8 mouse cellular contexts compared by ENCODE assay signal in the genomic region with DNA sequence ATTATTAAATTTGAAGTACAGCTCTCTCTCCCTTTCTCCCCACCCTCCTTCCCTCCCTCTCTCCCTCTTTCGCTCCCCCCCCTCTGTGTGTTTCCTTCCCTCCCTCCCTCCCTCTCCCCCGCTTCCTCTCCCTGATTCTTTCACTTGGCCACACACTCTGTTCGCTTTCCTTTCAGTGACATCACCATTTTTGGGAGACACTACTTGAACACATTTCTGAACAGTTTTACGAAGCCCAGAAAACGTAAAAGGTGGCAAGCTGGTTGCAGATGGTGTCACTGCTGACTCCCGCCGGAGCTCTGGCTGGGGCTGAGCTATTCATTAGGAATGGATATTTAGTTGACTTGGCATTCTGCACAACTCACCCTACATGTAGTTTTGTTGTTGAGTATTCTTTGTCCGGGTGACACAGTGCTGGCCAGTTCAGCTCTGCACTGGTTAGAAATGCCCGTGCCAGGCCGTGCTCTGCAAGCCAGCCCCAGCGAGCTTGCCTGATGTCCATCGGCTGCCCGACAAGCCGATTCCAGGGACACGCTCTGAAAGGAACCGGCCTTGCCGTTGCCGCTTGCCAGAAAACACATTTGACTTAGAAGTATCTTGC. TPM values are rescaled to one million over a fixed set of nuclear protein-coding genes. Genes with fewer than 3 reads are reported as not detected.
DNase-seq lines count a peak whose midpoint lies in the region; ATAC-seq and TF ChIP-seq lines count a peak whose summit lies in the region.

No protein-coding gene starts in this region.

- H3K4me3 ChIP-seq in heart, embryonic 11.5 days (ENCODE audit: low read depth, low read length), result no peak overlapping the region
- H3K4me3 ChIP-seq in embryonic facial prominence, embryonic 14.5 days (ENCODE audit: low read depth, low read length), result no peak overlapping the region
- no peak overlapping the region for H3K4me3 ChIP-seq in lung, embryonic 14.5 days (ENCODE audit: low read depth, low read length)
- H3K4me3 ChIP-seq in small intestine, adult 2 months (ENCODE audit: low read depth, low read length), result peak overlapping the region; percentile 8; the same call in 1 of the 2 replicates

- peak; percentile 54 to 64 for DNase-seq in heart, adult 18-20 months
- DNase-seq in adrenal gland, adult 2 months, result peak; percentile 76
- peak; percentile 47 for DNase-seq in embryonic facial prominence, embryonic 14.5 days (ENCODE audit: low spot score)
- peak; percentile 51 to 52 for DNase-seq in heart, postnatal 36 days
- peak; percentile 48 for DNase-seq in lung, embryonic 14.5 days
- no peak for DNase-seq in urinary bladder, adult 18-20 months (ENCODE audit: low spot score in 2 of 2)

- intact Hi-C loops in heart, postnatal 36 days (cut with DNase I), result loop anchor here (1.0 to 5.0 kb wide), 6 partner anchors 58 to 354 kb away; no protein-coding TSS in a partner anchor

- no peaks in the 10 kb centered on the region for H3K4me1 ChIP-seq in heart, embryonic 11.5 days (ENCODE audit: control insufficient read depth, insufficient read depth, low read length)
- peaks cover 7% of the 10 kb centered on the region for H3K4me1 ChIP-seq in embryonic facial prominence, embryonic 14.5 days (ENCODE audit: control insufficient read depth, insufficient read depth, low read length)
- no peaks in the 10 kb centered on the region for H3K4me1 ChIP-seq in lung, embryonic 14.5 days (ENCODE audit: insufficient read depth)
- no peaks in the 10 kb centered on the region for H3K4me1 ChIP-seq in small intestine, adult 2 months (ENCODE audit: control insufficient read depth, insufficient read depth, insufficient read length, low read length)

- no peak overlapping the region for H3K27ac ChIP-seq in heart, embryonic 11.5 days (ENCODE audit: low read depth, low read length)
- peak overlapping the region; percentile 44 for H3K27ac ChIP-seq in embryonic facial prominence, embryonic 14.5 days (replicated peaks; ENCODE audit: low read depth, low read length)
- H3K27ac ChIP-seq in lung, embryonic 14.5 days (ENCODE audit: low read depth), result no peak overlapping the region; the same call in 1 of the 2 replicates
- no peak overlapping the region for H3K27ac ChIP-seq in small intestine, adult 2 months (ENCODE audit: insufficient read depth, low read depth, low read length)

- no peak overlapping the region for H3K9ac ChIP-seq in heart, embryonic 11.5 days (ENCODE audit: low read depth, low read length)
- 0 out of 2 replicates have a peak overlapping the region, but pooled peaks have one; percentile 14 for H3K9ac ChIP-seq in embryonic facial prominence, embryonic 14.5 days (ENCODE audit: low read depth, low read length)
- H3K9ac ChIP-seq in lung, embryonic 14.5 days, result no peak overlapping the region

- no peak for TF ChIP-seq POLR2A in small intestine, adult 2 months (IDR thresholded peaks at IDR 0.05; ENCODE audit: low read depth, low read length)

- H3K4me2 ChIP-seq in heart, embryonic 11.5 days, result no peak overlapping the region
- H3K4me2 ChIP-seq in embryonic facial prominence, embryonic 14.5 days (ENCODE audit: low read depth, low read length), result peak overlapping the region; percentile 16
- H3K4me2 ChIP-seq in lung, embryonic 14.5 days, result no peak overlapping the region

- WGBS in heart, embryonic 11.5 days (ENCODE audit: insufficient replicate concordance), result 69% methylated on average over 18 of the region's 18 CpGs
- 58% methylated on average over 18 of the region's 18 CpGs for WGBS in embryonic facial prominence, embryonic 14.5 days
- 55% methylated on average over 18 of the region's 18 CpGs for WGBS in lung, embryonic 14.5 days
- 68% methylated on average over 18 of the region's 18 CpGs for WGBS in small intestine, adult 2 months

- TF ChIP-seq CTCF in lung, embryonic 14.5 days (IDR thresholded peaks at IDR 0.05; ENCODE audit: low read depth), result no peak
- no peak for TF ChIP-seq CTCF in small intestine, adult 2 months (IDR thresholded peaks at IDR 0.05; ENCODE audit: extremely low read depth, insufficient read length, insufficient replicate concordance, low read depth, low read length)

- H3K27me3 ChIP-seq in heart, embryonic 11.5 days (ENCODE audit: control insufficient read depth, insufficient read depth, low read length), result no peaks in the 10 kb centered on the region
- no peaks in the 10 kb centered on the region for H3K27me3 ChIP-seq in embryonic facial prominence, embryonic 14.5 days (replicated peaks; ENCODE audit: control insufficient read depth, insufficient read depth, low read length)
- H3K27me3 ChIP-seq in lung, embryonic 14.5 days (ENCODE audit: insufficient read depth, low read length), result no peaks in the 10 kb centered on the region
- H3K27me3 ChIP-seq in small intestine, adult 2 months (ENCODE audit: control insufficient read depth, insufficient read depth, low read length), result no peaks in the 10 kb centered on the region

- ATAC-seq in heart, embryonic 11.5 days (replicated peaks; ENCODE audit: insufficient number of reproducible peaks, low FRiP score, low TSS enrichment), result no peak
- ATAC-seq in embryonic facial prominence, embryonic 14.5 days (ENCODE audit: low read depth), result no peak
- ATAC-seq in lung, embryonic 14.5 days (ENCODE audit: insufficient read depth), result 0 out of 2 replicates have a peak, but pooled peaks have one; percentile 20

- H3K9me3 ChIP-seq in heart, embryonic 11.5 days (replicated peaks; ENCODE audit: control insufficient read depth, low read length), result no peaks in the 10 kb centered on the region
- H3K9me3 ChIP-seq in embryonic facial prominence, embryonic 14.5 days (ENCODE audit: control insufficient read depth, low read length), result no peaks in the 10 kb centered on the region
- H3K9me3 ChIP-seq in lung, embryonic 14.5 days (ENCODE audit: low read depth, low read length), result no peaks in the 10 kb centered on the region

- H3K36me3 ChIP-seq in heart, embryonic 11.5 days (ENCODE audit: control insufficient read depth, insufficient read depth, low read length), result no peaks in the 10 kb centered on the region
- H3K36me3 ChIP-seq in embryonic facial prominence, embryonic 14.5 days (ENCODE audit: control insufficient read depth, insufficient read depth, low read length), result no peaks in the 10 kb centered on the region
- no peaks in the 10 kb centered on the region for H3K36me3 ChIP-seq in lung, embryonic 14.5 days (ENCODE audit: insufficient read depth)
- no peaks in the 10 kb centered on the region for H3K36me3 ChIP-seq in small intestine, adult 2 months (ENCODE audit: control insufficient read depth, insufficient read depth, low read length)

RNA-seq across cellular contexts. Expression of gene Rapgef4, which starts 57.7 kb away (rescaled TPM):
- total RNA-seq in heart, adult 18-20 months (2021), result 10 to 100 TPM; 26.4 to 29.1 TPM
- 2.6 and 4.0 TPM in 2 replicates for polyA plus RNA-seq in heart, embryonic 11.5 days (2014; fragmentation: Nextera tagmentation; extraction: Ambion mirVana)
- 100 to 1,000 TPM; 109 to 271 TPM for total RNA-seq in adrenal gland, adult 2 months (2021)
- polyA plus RNA-seq in adrenal gland, adult 2 months (2012; rRNA removed), result 81.1 and 137 TPM in 2 replicates
- polyA plus RNA-seq in embryonic facial prominence, embryonic 14.5 days (2014; fragmentation: Nextera tagmentation; extraction: Ambion mirVana), result 2.6 and 2.9 TPM in 2 replicates
- total RNA-seq in heart, postnatal 36 days (2021), result 10 to 100 TPM; 25.8 to 33.4 TPM
- polyA plus RNA-seq in lung, embryonic 14.5 days (2014; fragmentation: Nextera tagmentation; extraction: Ambion mirVana), result 2.6 and 3.5 TPM in 2 replicates
- 0.56 and 2.7 TPM in 2 replicates for polyA plus RNA-seq in small intestine, adult 2 months (2012; rRNA removed)

Comparison
In these comparisons a context has a peak if more than half of its experiments do, and no peak if none do; other contexts are left out.
1. DNase-seq: peak in heart, adult 18-20 months (2 of 2), adrenal gland, adult 2 months (single experiment), embryonic facial prominence, embryonic 14.5 days (single experiment), heart, postnatal 36 days (2 of 2) and lung, embryonic 14.5 days (single experiment); none in urinary bladder, adult 18-20 months (0 of 2).
2. RNA of gene Rapgef4, which starts 57.7 kb away (polyA plus RNA-seq): 81.1 to 137 TPM in adrenal gland, adult 2 months; 2.6 to 4.0 TPM in heart, embryonic 11.5 days, 2.6 to 3.5 TPM in lung, embryonic 14.5 days, 0.56 to 2.7 TPM in small intestine, adult 2 months and 2.6 to 2.9 TPM in embryonic facial prominence, embryonic 14.5 days; every median in the first group is over 10 times any median in the second.